Mouse (Mus musculus): Measurements from ENCODE around the gene Alox12. TPM values are rescaled to one million over a fixed set of nuclear protein-coding genes. Genes with fewer than 3 reads are reported as not detected.

The Alox12 gene
- total and polyA plus RNA-seq, 2 experiments from 2014 or later, result 2.3 to 2.5 TPM

DNA sequence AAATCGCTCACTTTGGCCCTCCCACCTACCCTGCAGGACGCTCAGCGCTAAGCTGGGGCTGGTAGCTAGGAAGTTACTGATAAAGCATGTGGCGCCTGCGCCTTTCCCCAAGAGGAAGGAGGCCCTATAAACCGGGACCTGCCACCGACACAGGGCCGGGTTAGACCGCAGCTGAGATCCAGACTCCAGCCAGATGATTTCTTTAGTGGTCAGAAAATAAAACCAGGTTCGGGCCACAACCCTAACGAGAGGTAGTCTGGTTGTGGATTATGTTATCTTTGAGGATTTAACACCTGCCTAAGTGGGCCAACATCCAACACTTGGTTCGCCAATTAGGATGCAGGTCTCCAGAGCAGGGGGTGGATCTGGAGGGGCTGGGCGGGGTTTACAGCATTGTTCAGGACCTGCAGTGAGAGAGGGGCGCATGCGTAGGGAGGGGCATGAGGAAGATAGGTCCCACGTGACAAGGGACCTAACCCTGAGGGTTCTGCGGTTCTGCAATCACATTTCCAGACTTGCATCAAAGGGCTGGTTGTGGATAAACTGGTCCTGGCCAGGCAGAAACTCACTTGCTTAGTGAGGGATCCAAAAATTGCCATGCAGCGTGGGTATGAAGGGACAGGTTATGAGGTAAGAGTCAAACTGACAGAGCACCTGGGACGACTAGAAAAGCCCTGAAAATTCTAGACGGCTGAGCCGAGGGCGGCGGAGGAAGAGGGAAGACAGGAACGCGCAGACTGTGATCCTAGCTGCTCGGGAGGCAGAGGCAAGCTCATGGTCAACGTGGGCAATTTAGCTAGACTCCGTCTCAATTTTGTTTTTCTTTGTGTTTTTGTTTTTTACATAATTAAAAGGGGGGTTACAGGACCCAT lies 34.2 kb downstream of the Alox12 start, which contains the start of gene Slc16a13:
Slc16a13 (minus strand) TSS at position 334 of the 872 bp plus-strand sequence.
- under 1% methylated on average over 28 of the region's 28 CpGs for WGBS
- peak within 1 kb of the TSS; percentile 59 for H3K9ac ChIP-seq (replicated peaks; ENCODE audit: low read depth, low read length)
- peak; percentile 94 for DNase-seq (ENCODE audit: low spot score)
- H3K4me3 ChIP-seq (ENCODE audit: low read depth, low read length), result peak within 1 kb of the TSS; percentile 48
- no peaks in the 10 kb centered on the region for H3K9me3 ChIP-seq (replicated peaks; ENCODE audit: control insufficient read depth, low read length)
- ATAC-seq (ENCODE audit: insufficient read depth, low read depth), result peak; percentile 95
- peaks cover 14% of the 10 kb centered on the region for H3K27me3 ChIP-seq (ENCODE audit: control insufficient read depth, insufficient read depth, low read length)
- peaks cover 13% of the 10 kb centered on the region; the same call in 1 of the 2 replicates for H3K4me1 ChIP-seq (ENCODE audit: control insufficient read depth, insufficient read depth)
- TF ChIP-seq EP300 (IDR thresholded peaks at IDR 0.05; ENCODE audit: low read depth) (no peak), CTCF (IDR thresholded peaks at IDR 0.05; ENCODE audit: low read depth) (no peak)
- H3K4me2 ChIP-seq (ENCODE audit: low read depth, low read length), result peak within 1 kb of the TSS; percentile 93
- H3K36me3 ChIP-seq (replicated peaks; ENCODE audit: control insufficient read depth, insufficient read depth, low read length), result peaks cover under 1% of the 10 kb centered on the region; the same call in 1 of the 2 replicates
- peak within 1 kb of the TSS; percentile 79 for H3K27ac ChIP-seq (ENCODE audit: low read depth)

DNA sequence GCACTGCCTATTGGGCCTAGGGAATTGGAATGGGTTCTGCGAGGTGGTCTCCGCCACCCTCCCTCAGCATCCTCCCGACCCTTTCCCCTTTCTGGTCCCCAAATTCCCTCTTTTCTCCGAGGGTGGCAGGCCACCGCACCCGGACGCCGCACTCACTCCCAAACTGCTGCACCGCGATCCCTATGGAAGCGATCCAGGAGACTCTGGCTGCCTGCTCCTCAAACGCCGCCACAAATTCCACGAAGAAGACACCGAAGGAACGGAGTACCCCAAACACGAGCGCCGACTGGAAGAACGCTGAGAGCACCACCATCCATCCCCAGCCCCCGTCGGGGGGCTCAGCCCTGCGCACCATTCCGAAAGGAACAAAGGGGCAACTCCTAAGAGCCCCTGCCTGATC lies 34.8 kb downstream of the Alox12 start:
- H3K27me3 ChIP-seq (ENCODE audit: control insufficient read depth, insufficient read depth, low read length), result peaks cover 17% of the 10 kb centered on the region
- H3K4me3 ChIP-seq (ENCODE audit: low read depth, low read length), result peak overlapping the region; percentile 48
- no peak for ATAC-seq (ENCODE audit: insufficient read depth, low read depth)
- WGBS, result 2% methylated on average over 24 of the region's 24 CpGs
- H3K9ac ChIP-seq (replicated peaks; ENCODE audit: low read depth, low read length), result peak overlapping the region; percentile 59
- TF ChIP-seq EP300 (IDR thresholded peaks at IDR 0.05; ENCODE audit: low read depth), result no peak
- TF ChIP-seq CTCF (IDR thresholded peaks at IDR 0.05; ENCODE audit: low read depth), result no peak
- peak overlapping the region; percentile 93 for H3K4me2 ChIP-seq (ENCODE audit: low read depth, low read length)
- H3K4me1 ChIP-seq (ENCODE audit: control insufficient read depth, insufficient read depth), result peaks cover 13% of the 10 kb centered on the region; the same call in 1 of the 2 replicates
- peak overlapping the region; percentile 35 for H3K27ac ChIP-seq (ENCODE audit: low read depth)
- no peaks in the 10 kb centered on the region; the same call in 1 of the 2 replicates for H3K36me3 ChIP-seq (replicated peaks; ENCODE audit: control insufficient read depth, insufficient read depth, low read length)
- no peak for DNase-seq (ENCODE audit: low spot score)
- H3K9me3 ChIP-seq (replicated peaks; ENCODE audit: control insufficient read depth, low read length), result no peaks in the 10 kb centered on the region

DNA sequence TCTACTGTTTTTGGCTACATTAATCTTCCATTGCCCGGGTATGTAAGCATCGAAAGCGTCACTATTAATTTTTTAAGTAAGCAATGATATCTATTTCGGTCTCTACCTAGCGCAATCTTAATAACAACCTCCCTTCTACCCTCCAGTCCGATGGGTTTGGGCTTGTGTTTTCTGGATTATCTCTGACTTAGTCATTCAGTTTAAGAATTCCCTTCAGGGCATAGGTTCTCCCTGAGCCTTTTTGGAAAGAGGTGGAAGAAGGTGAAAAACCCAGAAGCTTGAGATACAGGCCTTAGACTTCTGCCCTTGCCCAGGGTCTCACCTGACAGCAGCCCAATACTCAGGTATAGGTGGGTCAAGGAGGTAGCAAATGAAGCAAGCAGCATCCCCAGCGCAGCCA lies 35.3 kb downstream of the Alox12 start:
- Histone ChIP-seq H3K27me3 (ENCODE audit: control insufficient read depth, insufficient read depth, low read length) (peaks cover 21% of the 10 kb centered on the region), H3K27ac (ENCODE audit: low read depth) (peak overlapping the region; percentile 35), H3K4me1 (ENCODE audit: control insufficient read depth, insufficient read depth) (peaks cover 13% of the 10 kb centered on the region; the same call in 1 of the 2 replicates), H3K36me3 (replicated peaks; ENCODE audit: control insufficient read depth, insufficient read depth, low read length) (no peaks in the 10 kb centered on the region; the same call in 1 of the 2 replicates), H3K4me3 (ENCODE audit: low read depth, low read length) (peak overlapping the region; percentile 48), H3K4me2 (ENCODE audit: low read depth, low read length) (peak overlapping the region; percentile 93), H3K9me3 (replicated peaks; ENCODE audit: control insufficient read depth, low read length) (no peaks in the 10 kb centered on the region), H3K9ac (replicated peaks; ENCODE audit: low read depth, low read length) (peak overlapping the region; percentile 59)
- no peak for TF ChIP-seq CTCF (IDR thresholded peaks at IDR 0.05; ENCODE audit: low read depth)
- no peak for TF ChIP-seq EP300 (IDR thresholded peaks at IDR 0.05; ENCODE audit: low read depth)
- 75% methylated on average over 7 of the region's 7 CpGs for WGBS
- no peak for DNase-seq (ENCODE audit: low spot score)
- ATAC-seq (ENCODE audit: insufficient read depth, low read depth), result no peak

DNA sequence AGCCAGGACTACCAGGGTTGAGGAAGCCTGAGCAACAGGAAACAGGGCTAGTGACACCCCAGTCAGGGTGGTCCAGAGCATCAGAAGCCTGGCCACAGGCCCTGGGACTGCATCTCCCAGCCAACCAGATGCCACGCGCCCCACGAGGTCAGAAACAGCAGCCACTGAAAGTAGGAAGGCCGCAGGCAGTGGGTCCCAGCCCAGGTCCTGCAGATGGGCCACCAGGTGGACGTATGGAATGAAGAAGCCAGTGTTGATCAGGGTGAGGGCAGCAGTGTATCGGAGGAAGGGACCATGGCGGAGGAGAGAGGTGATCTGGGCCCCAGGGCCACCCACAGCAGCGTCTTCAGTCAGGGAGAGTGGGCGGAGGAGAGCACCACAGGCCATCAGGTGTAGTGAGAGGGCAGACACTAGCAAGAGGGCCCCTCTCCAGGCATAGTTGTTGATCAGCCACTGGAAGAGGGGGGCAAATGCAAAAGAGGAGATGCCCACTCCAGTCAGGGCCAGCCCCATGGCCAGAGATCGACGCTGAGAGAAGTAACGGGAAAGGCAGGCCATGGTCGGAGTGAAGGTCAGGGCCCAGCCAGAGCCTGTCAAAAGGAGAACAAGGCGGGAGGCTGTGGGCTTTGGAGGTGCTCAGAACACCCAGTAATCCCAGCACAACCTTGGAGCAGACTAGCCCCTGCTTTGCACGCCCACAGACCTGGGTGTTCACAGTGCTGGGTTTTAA lies 36.2 kb downstream of the Alox12 start:
- Histone ChIP-seq H3K4me3 (ENCODE audit: low read depth, low read length) (no peak overlapping the region), H3K36me3 (replicated peaks; ENCODE audit: control insufficient read depth, insufficient read depth, low read length) (no peaks in the 10 kb centered on the region; the same call in 1 of the 2 replicates)

DNA sequence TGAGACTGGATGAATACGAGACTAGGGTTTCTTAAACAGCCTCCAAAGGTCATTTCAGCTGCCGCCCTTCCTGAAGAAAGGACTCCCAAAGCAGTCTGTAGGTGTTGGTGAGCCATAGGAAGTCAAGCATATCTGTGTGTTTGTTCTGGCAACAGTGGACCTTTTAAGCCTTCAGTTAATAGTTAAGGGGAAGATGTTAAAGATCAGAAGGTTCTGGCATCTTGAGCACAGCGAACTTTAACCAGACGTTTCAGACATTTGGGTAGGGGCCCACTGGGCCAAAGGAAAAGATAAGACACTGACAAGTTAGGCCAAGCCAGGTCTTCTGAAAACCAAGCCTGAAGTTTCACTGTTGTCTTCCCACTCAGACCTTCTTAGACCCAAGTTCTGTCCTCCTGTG lies 37.1 kb downstream of the Alox12 start:
- H3K36me3 ChIP-seq (replicated peaks; ENCODE audit: control insufficient read depth, insufficient read depth, low read length), result no peaks in the 10 kb centered on the region
- H3K27ac ChIP-seq (ENCODE audit: low read depth), result no peak overlapping the region
- no peak for DNase-seq (ENCODE audit: low spot score)
- H3K4me3 ChIP-seq (ENCODE audit: low read depth, low read length), result no peak overlapping the region
- H3K27me3 ChIP-seq (ENCODE audit: control insufficient read depth, insufficient read depth, low read length), result peaks cover 40% of the 10 kb centered on the region
- TF ChIP-seq CTCF (IDR thresholded peaks at IDR 0.05; ENCODE audit: low read depth), result no peak
- TF ChIP-seq EP300 (IDR thresholded peaks at IDR 0.05; ENCODE audit: low read depth), result no peak
- no peak overlapping the region for H3K9ac ChIP-seq (replicated peaks; ENCODE audit: low read depth, low read length)
- H3K4me2 ChIP-seq (ENCODE audit: low read depth, low read length), result no peak overlapping the region
- H3K4me1 ChIP-seq (ENCODE audit: control insufficient read depth, insufficient read depth), result peaks cover 20% of the 10 kb centered on the region; the same call in 1 of the 2 replicates
- no peak for ATAC-seq (ENCODE audit: insufficient read depth, low read depth)
- 67% methylated on average over 4 of the region's 4 CpGs for WGBS
- no peaks in the 10 kb centered on the region for H3K9me3 ChIP-seq (replicated peaks; ENCODE audit: control insufficient read depth, low read length)

More for the DNA sequence above, 36.2 kb downstream of the Alox12 start:
- 0 out of 2 replicates have a peak overlapping the region, but pooled peaks have one; percentile 7 for H3K4me2 ChIP-seq (ENCODE audit: low read depth, low read length)
- peaks cover 16% of the 10 kb centered on the region; the same call in 1 of the 2 replicates for H3K4me1 ChIP-seq (ENCODE audit: control insufficient read depth, insufficient read depth)
- WGBS, result 92% methylated on average over 15 of the region's 15 CpGs
- peaks cover 31% of the 10 kb centered on the region for H3K27me3 ChIP-seq (ENCODE audit: control insufficient read depth, insufficient read depth, low read length)
- DNase-seq (ENCODE audit: low spot score) (no peak), ATAC-seq (ENCODE audit: insufficient read depth, low read depth) (no peak)
- H3K27ac ChIP-seq (ENCODE audit: low read depth), result no peak overlapping the region
- H3K9ac ChIP-seq (replicated peaks; ENCODE audit: low read depth, low read length), result no peak overlapping the region
- TF ChIP-seq EP300 (IDR thresholded peaks at IDR 0.05; ENCODE audit: low read depth), result no peak
- TF ChIP-seq CTCF (IDR thresholded peaks at IDR 0.05; ENCODE audit: low read depth), result no peak
- no peaks in the 10 kb centered on the region for H3K9me3 ChIP-seq (replicated peaks; ENCODE audit: control insufficient read depth, low read length)

Measured in heart, postnatal 0 days (tissue).